Mouse (Mus musculus) C2C12 (cell line): ENCODE measurements around the gene Hapln2. TPM values are rescaled to one million over a fixed set of nuclear protein-coding genes. Genes with fewer than 3 reads are reported as not detected.

Experiments
- H3K27me3 ChIP-seq: one replicate; pipeline ENCODE4 v1.6.1; 2011; ENCODE audit not compliant: control insufficient read depth, insufficient read depth, insufficient read length
- H3K36me3 ChIP-seq: one replicate; pipeline ENCODE4 v1.6.1; 2011; ENCODE audit not compliant: control insufficient read depth, insufficient read depth
- H3K4me3 ChIP-seq: one replicate; pipeline ENCODE4 v1.5.1; 2011; ENCODE audit warnings: mild to moderate bottlenecking, control low read depth; ENCODE audit not compliant: poor library complexity, insufficient read depth, severe bottlenecking
- H3K79me2 ChIP-seq: one replicate; pipeline ENCODE4 v1.6.1; 2011; ENCODE audit not compliant: control insufficient read depth, insufficient read depth
- H3K79me3 ChIP-seq: one replicate; pipeline ENCODE4 v1.6.1; 2011; ENCODE audit warnings: low read depth, control low read depth
- H3ac ChIP-seq: one replicate; pipeline ENCODE3; 2011; ENCODE audit warnings: low read depth; ENCODE audit not compliant: control insufficient read depth, insufficient read length
- CEBPB ChIP-seq: IDR thresholded peaks from one replicate; pipeline ENCODE4 v1.6.1; 2011; ENCODE audit warnings: low read depth, mild to moderate bottlenecking, control low read depth, moderate library complexity
- CTCF ChIP-seq: IDR thresholded peaks from one replicate; pipeline ENCODE4 v1.5.1; 2011; ENCODE audit not compliant: control insufficient read depth, insufficient read depth, insufficient read length
- FOSL1 ChIP-seq: IDR thresholded peaks from one replicate; pipeline ENCODE4 v1.8.0; 2011; ENCODE audit warnings: mild to moderate bottlenecking, low read length; ENCODE audit not compliant: poor library complexity, insufficient read depth, severe bottlenecking
- MAX ChIP-seq: IDR thresholded peaks from one replicate; pipeline ENCODE4 v1.6.1; 2011; ENCODE audit warnings: mild to moderate bottlenecking, control low read depth
- MYOD1 ChIP-seq: IDR thresholded peaks from one replicate; pipeline ENCODE4 v1.6.1; 2011; ENCODE audit warnings: low read depth; ENCODE audit not compliant: control insufficient read depth, insufficient read length
- MYOG ChIP-seq: IDR thresholded peaks from one replicate; pipeline ENCODE4 v1.6.1; 2011; ENCODE audit not compliant: control insufficient read depth, insufficient read length; ENCODE audit errors: extremely low read depth
- USF1 ChIP-seq: IDR thresholded peaks from one replicate; pipeline ENCODE4 v1.6.1; 2011; ENCODE audit warnings: low read depth, mild to moderate bottlenecking, control low read depth, moderate library complexity
- polyA plus RNA-seq: library from polyadenylated mRNA; unstranded; fragments of >200 nt; fragmentation: generic; extraction: Trizol; gene quantifications from one replicate; pipeline ENCODE4 v1.2.1, GENCODE M21; 2012; ENCODE audit warnings: missing spikeins

Hapln2 gene
- polyA plus RNA-seq, 1 experiment, result not detected

- Histone ChIP-seq H3K79me2 (no peaks in the 10 kb centered on the region), H3K79me3 (no peaks in the 10 kb centered on the region), H3K36me3 (peaks cover 6% of the 10 kb centered on the region), H3K4me3 (no peak overlapping the region), H3K27me3 (no peaks in the 10 kb centered on the region), H3ac (peak overlapping the region; percentile 69)
- TF ChIP-seq MYOD1, result no peak
- no peak for TF ChIP-seq USF1
- no peak for TF ChIP-seq MYOG
- TF ChIP-seq CTCF, result no peak
- no peak for TF ChIP-seq MAX
- no peak for TF ChIP-seq CEBPB
- no peak for TF ChIP-seq FOSL1
Observed at GRCm38 (mm10) chr3:87983627-87984026, 43.8 kb downstream of the Hapln2 start.

GRCm38 (mm10) chr3:87982836-87983601 lies 44.4 kb downstream of the Hapln2 start:
- Histone ChIP-seq H3K27me3 (no peaks in the 10 kb centered on the region), H3ac (peak overlapping the region; percentile 57), H3K4me3 (no peak overlapping the region), H3K36me3 (peaks cover 10% of the 10 kb centered on the region), H3K79me3 (no peaks in the 10 kb centered on the region), H3K79me2 (no peaks in the 10 kb centered on the region)
- TF ChIP-seq MYOD1, result peak; percentile 93
- no peak for TF ChIP-seq FOSL1
- TF ChIP-seq MYOG, result no peak

- Histone ChIP-seq H3ac (peak overlapping the region; percentile 57), H3K27me3 (no peaks in the 10 kb centered on the region), H3K79me3 (no peaks in the 10 kb centered on the region), H3K79me2 (no peaks in the 10 kb centered on the region), H3K4me3 (no peak overlapping the region), H3K36me3 (peaks cover 19% of the 10 kb centered on the region)
- no peak for TF ChIP-seq USF1
- peak; percentile 32 for TF ChIP-seq MAX
- TF ChIP-seq MYOD1, result peak; percentile 21
Observed at GRCm38 (mm10) chr3:87981894-87982835, 45.2 kb downstream of the Hapln2 start.

- Histone ChIP-seq H3K79me2 (peaks cover 5% of the 10 kb centered on the region), H3K36me3 (peaks cover 28% of the 10 kb centered on the region), H3ac (no peak overlapping the region), H3K79me3 (peaks cover 3% of the 10 kb centered on the region), H3K27me3 (no peaks in the 10 kb centered on the region), H3K4me3 (no peak overlapping the region)
- TF ChIP-seq MYOD1 (no peak), MAX (no peak), CTCF (no peak), MYOG (no peak), USF1 (no peak)
Observed at GRCm38 (mm10) chr3:87981214-87981760, 46.1 kb downstream of the Hapln2 start.

GRCm38 (mm10) chr3:87980728-87981127 lies 46.7 kb downstream of the Hapln2 start:
- Histone ChIP-seq H3K36me3 (peaks cover 33% of the 10 kb centered on the region), H3K79me3 (peaks cover 3% of the 10 kb centered on the region), H3K4me3 (no peak overlapping the region), H3ac (no peak overlapping the region), H3K27me3 (no peaks in the 10 kb centered on the region), H3K79me2 (peaks cover 8% of the 10 kb centered on the region)
- TF ChIP-seq MYOD1 (no peak), MYOG (no peak), MAX (no peak), FOSL1 (no peak), USF1 (no peak), CTCF (no peak), CEBPB (no peak)
